ENCODE assay signal across 8 mouse cellular contexts in genomic region chr17:45432007-45432406, GRCm38 (mm10). TPM values are rescaled to one million over a fixed set of nuclear protein-coding genes. Genes with fewer than 3 reads are reported as not detected.
DNase-seq lines count a peak whose midpoint lies in the region; ATAC-seq and TF ChIP-seq lines count a peak whose summit lies in the region.

No protein-coding gene starts in this region.

- ATAC-seq in heart, embryonic 15.5 days (replicated peaks; ENCODE audit: insufficient number of reproducible peaks, insufficient read depth, low FRiP score, low read depth), result no peak
- no peak for ATAC-seq in G1E (ENCODE audit: extremely low read depth, insufficient number of reproducible peaks, low FRiP score, poor library complexity, severe bottlenecking)
- no peak for ATAC-seq in hindbrain, embryonic 13.5 days (ENCODE audit: low FRiP score)
- no peak for ATAC-seq in midbrain, embryonic 13.5 days

- H3K36me3 ChIP-seq in heart, embryonic 15.5 days, result peaks cover 6% of the 10 kb centered on the region; the same call in 1 of the 2 replicates
- H3K36me3 ChIP-seq in G1E (replicated peaks), result peaks cover 16% of the 10 kb centered on the region
- peaks cover 12% of the 10 kb centered on the region for H3K36me3 ChIP-seq in hindbrain, embryonic 13.5 days
- peaks cover 18% of the 10 kb centered on the region for H3K36me3 ChIP-seq in midbrain, embryonic 13.5 days

- TF ChIP-seq CTCF in G1E (IDR thresholded peaks at IDR 0.05; ENCODE audit: low read depth, low read length), result no peak

- peak overlapping the region; percentile 64 for H3K4me3 ChIP-seq in heart, embryonic 15.5 days
- H3K4me3 ChIP-seq in G1E (ENCODE audit: low read depth, low read length), result peak overlapping the region; percentile 95
- H3K4me3 ChIP-seq in hindbrain, embryonic 13.5 days, result peak overlapping the region; percentile 84
- H3K4me3 ChIP-seq in midbrain, embryonic 13.5 days (replicated peaks), result peak overlapping the region; percentile 86

- no peaks in the 10 kb centered on the region for H3K27me3 ChIP-seq in heart, embryonic 15.5 days
- H3K27me3 ChIP-seq in G1E (ENCODE audit: insufficient read depth, low read length), result no peaks in the 10 kb centered on the region
- no peaks in the 10 kb centered on the region for H3K27me3 ChIP-seq in hindbrain, embryonic 13.5 days
- H3K27me3 ChIP-seq in midbrain, embryonic 13.5 days, result no peaks in the 10 kb centered on the region

- no peak overlapping the region for H3K27ac ChIP-seq in heart, embryonic 15.5 days
- H3K27ac ChIP-seq in hindbrain, embryonic 13.5 days, result no peak overlapping the region
- no peak overlapping the region for H3K27ac ChIP-seq in midbrain, embryonic 13.5 days

- peaks cover 18% of the 10 kb centered on the region for H3K4me1 ChIP-seq in heart, embryonic 15.5 days (replicated peaks)
- H3K4me1 ChIP-seq in G1E (ENCODE audit: insufficient read depth, low read depth, low read length), result peaks cover 31% of the 10 kb centered on the region
- H3K4me1 ChIP-seq in hindbrain, embryonic 13.5 days (replicated peaks), result peaks cover 32% of the 10 kb centered on the region
- H3K4me1 ChIP-seq in midbrain, embryonic 13.5 days (replicated peaks), result peaks cover 31% of the 10 kb centered on the region

- H3K9me3 ChIP-seq in heart, embryonic 15.5 days (replicated peaks), result no peaks in the 10 kb centered on the region
- H3K9me3 ChIP-seq in G1E (replicated peaks), result no peaks in the 10 kb centered on the region
- H3K9me3 ChIP-seq in hindbrain, embryonic 13.5 days, result no peaks in the 10 kb centered on the region
- H3K9me3 ChIP-seq in midbrain, embryonic 13.5 days, result no peaks in the 10 kb centered on the region

- peak overlapping the region; percentile 83 for H3K4me2 ChIP-seq in heart, embryonic 15.5 days
- H3K4me2 ChIP-seq in hindbrain, embryonic 13.5 days, result peak overlapping the region; percentile 91
- H3K4me2 ChIP-seq in midbrain, embryonic 13.5 days (replicated peaks), result peak overlapping the region; percentile 94

- WGBS in heart, embryonic 15.5 days, result 70% methylated on average over 3 of the region's 3 CpGs
- 88% methylated on average over 3 of the region's 3 CpGs for WGBS in hindbrain, embryonic 13.5 days
- 87% methylated on average over 3 of the region's 3 CpGs for WGBS in midbrain, embryonic 13.5 days

- DNase-seq in heart, postnatal 25 days (ENCODE audit: low spot score), result no peak
- no peak for DNase-seq in G1E (ENCODE audit: low spot score)
- no peak for DNase-seq in left cerebral cortex, postnatal 36 days (ENCODE audit: low spot score in 2 of 2)
- DNase-seq in adrenal gland, adult 2 months, result no peak
- DNase-seq in left cerebral cortex, postnatal 14 days (ENCODE audit: low spot score in 2 of 2), result no peak

- intact Hi-C loops in heart, postnatal 25 days (cut with DNase I), result no loop called here
- intact Hi-C loops in left cerebral cortex, postnatal 36 days (cut with DNase I), result no loop called here
- intact Hi-C loops in left cerebral cortex, postnatal 14 days (cut with DNase I), result no loop called here

- H3K9ac ChIP-seq in heart, embryonic 15.5 days, result peak overlapping the region; percentile 86
- peak overlapping the region; percentile 87 for H3K9ac ChIP-seq in hindbrain, embryonic 13.5 days
- peak overlapping the region; percentile 91 for H3K9ac ChIP-seq in midbrain, embryonic 13.5 days (replicated peaks)

RNA-seq across cellular contexts. Expression of gene Cdc5l, which starts 1.5 kb away (rescaled TPM):
- 39.3 and 44.8 TPM in 2 replicates for polyA plus RNA-seq in heart, embryonic 15.5 days (2015; fragmentation: Nextera tagmentation; extraction: Ambion mirVana)
- total RNA-seq in heart, postnatal 25 days (2021), result 10 to 100 TPM; 36.7 to 42.8 TPM
- total RNA-seq in G1E (2014; fragmentation: Nextera tagmentation) (73.2 and 78.5 TPM in 2 replicates), G1E (2017) (106 and 109 TPM in 2 replicates)
- polyA plus RNA-seq in G1E (2012), result 6.5 and 7.5 TPM in 2 replicates
- polyA plus RNA-seq in hindbrain, embryonic 13.5 days (2015; fragmentation: Nextera tagmentation; extraction: Ambion mirVana), result 67.9 and 68.7 TPM in 2 replicates
- 70.8 and 74.8 TPM in 2 replicates for polyA plus RNA-seq in midbrain, embryonic 13.5 days (2015; fragmentation: Nextera tagmentation; extraction: Ambion mirVana)
- 10 to 100 TPM; 55.2 to 56.0 TPM for total RNA-seq in left cerebral cortex, postnatal 36 days (2021)
- 10 to 100 TPM; 40.8 to 49.8 TPM for total RNA-seq in adrenal gland, adult 2 months (2021)
- polyA plus RNA-seq in adrenal gland, adult 2 months (2012; rRNA removed), result 3.0 and 3.9 TPM in 2 replicates
- total RNA-seq in left cerebral cortex, postnatal 14 days (2021), result 10 to 100 TPM; 49.5 to 49.7 TPM

RNA-seq across cellular contexts. Expression of gene Spats1, which starts 43.2 kb away (rescaled TPM):
- 1.3 and 1.6 TPM in 2 replicates for polyA plus RNA-seq in heart, embryonic 15.5 days (2015; fragmentation: Nextera tagmentation; extraction: Ambion mirVana)
- total RNA-seq in heart, postnatal 25 days (2021), result under 1 TPM; 0.45 to 0.49 TPM
- not detected in 2 replicates for total RNA-seq in G1E (2014; fragmentation: Nextera tagmentation)
- total RNA-seq in G1E (2017), result 0.11 and 0.17 TPM in 2 replicates
- not detected in 2 replicates for polyA plus RNA-seq in G1E (2012)
- 2.0 and 2.1 TPM in 2 replicates for polyA plus RNA-seq in hindbrain, embryonic 13.5 days (2015; fragmentation: Nextera tagmentation; extraction: Ambion mirVana)
- 1.4 TPM in 2 replicates for polyA plus RNA-seq in midbrain, embryonic 13.5 days (2015; fragmentation: Nextera tagmentation; extraction: Ambion mirVana)
- total RNA-seq in left cerebral cortex, postnatal 36 days (2021), result 1 to 10 TPM; 7.2 to 8.3 TPM
- total RNA-seq in adrenal gland, adult 2 months (2021), result not detected
- polyA plus RNA-seq in adrenal gland, adult 2 months (2012; rRNA removed), result 0.08 TPM in 1 of 2 replicates, not detected in the other
- total RNA-seq in left cerebral cortex, postnatal 14 days (2021), result 1 to 10 TPM; 4.9 to 6.0 TPM
